Mouse (Mus musculus) CH12.LX (cell line): ENCODE measurements around the gene Pde4dip. TPM values are rescaled to one million over a fixed set of nuclear protein-coding genes. Genes with fewer than 3 reads are reported as not detected.

ENCODE experiments used
- DNase-seq: peaks from one replicate; pipeline ENCODE4 v3.0.0-alpha.2; 2013; ENCODE audit errors: extremely low read depth
- H3K27ac ChIP-seq: 2 replicates; pipeline ENCODE4 v1.5.1; 2012; ENCODE audit warnings: low read depth, mild to moderate bottlenecking, control low read depth, moderate library complexity; ENCODE audit not compliant: insufficient read depth
- H3K27me3 ChIP-seq: replicated peaks from 2 replicates; pipeline ENCODE3; 2012; ENCODE audit warnings: inconsistent platforms
- H3K36me3 ChIP-seq, 2 experiments: replicated peaks in 1 of 2; 2 replicates each; pipeline versions ENCODE3 to v1.6.1; 2012; ENCODE audit warnings: inconsistent platforms in 1 of 2, low read length in 1 of 2, mild to moderate bottlenecking in 1 of 2, mixed read lengths in 1 of 2, moderate library complexity in 1 of 2; ENCODE audit not compliant: control insufficient read depth in 1 of 2, insufficient read depth in 1 of 2
- H3K4me1 ChIP-seq, 2 experiments: 2 replicates each; pipeline ENCODE4 v1.6.1; 2012; ENCODE audit warnings: inconsistent platforms in 1 of 2, moderate library complexity in 1 of 2; ENCODE audit not compliant: insufficient read depth in 2 of 2, control insufficient read depth in 1 of 2
- H3K4me2 ChIP-seq: 2 replicates; pipeline ENCODE4 v1.6.1; 2012; ENCODE audit warnings: low read depth, mild to moderate bottlenecking, control low read depth; ENCODE audit not compliant: poor library complexity, insufficient read depth, severe bottlenecking
- H3K4me3 ChIP-seq, 3 experiments: fragments of 150-350 bp in 1 of 3; sonication (generic) in 1 of 3; replicated peaks in 1 of 3; 2 replicates each; pipeline versions ENCODE3 to v1.5.1; 2011 to 2012; ENCODE audit warnings: low read depth in 2 of 3, low read length in 2 of 3, mild to moderate bottlenecking in 2 of 3, moderate library complexity in 2 of 3, control low read depth in 1 of 3, improper control_type of control experiment in 1 of 3, inconsistent platforms in 1 of 3, mixed read lengths in 1 of 3; ENCODE audit not compliant: poor library complexity in 1 of 3
- H3K79me2 ChIP-seq: replicated peaks from 2 replicates; pipeline ENCODE4 v1.6.1; 2012; ENCODE audit warnings: mild to moderate bottlenecking, moderate library complexity; ENCODE audit not compliant: control insufficient read depth, poor library complexity, insufficient read depth, severe bottlenecking; ENCODE audit errors: extremely low read depth
- H3K9ac ChIP-seq: 2 replicates; pipeline ENCODE4 v1.6.1; 2012; ENCODE audit warnings: low read depth, mild to moderate bottlenecking, control low read depth, moderate library complexity; ENCODE audit not compliant: insufficient read depth
- H3K9me3 ChIP-seq: replicated peaks from 2 replicates; pipeline ENCODE3; 2012; ENCODE audit warnings: low read length, inconsistent platforms, mixed read lengths
- BHLHE40 ChIP-seq: IDR thresholded peaks from 2 replicates; pipeline ENCODE4 v1.6.1; 2011; ENCODE audit warnings: mild to moderate bottlenecking, low read depth, low read length, improper control_type of control experiment
- CHD1 ChIP-seq: IDR thresholded peaks from 2 replicates; pipeline ENCODE4 v1.6.1; 2012; ENCODE audit warnings: low read depth, low read length, improper control_type of control experiment, inconsistent platforms
- CTCF ChIP-seq, 2 experiments: IDR thresholded peaks in 1 of 2; conservative IDR thresholded peaks in 1 of 2; 2 replicates each; pipeline ENCODE4 v1.5.1; 2011 to 2012; ENCODE audit warnings: low read depth in 2 of 2, low read length in 2 of 2, improper control_type of control experiment in 1 of 2, inconsistent platforms in 1 of 2, mild to moderate bottlenecking in 1 of 2, moderate library complexity in 1 of 2
- ETS1 ChIP-seq: conservative IDR thresholded peaks from 2 replicates; pipeline ENCODE4 v1.6.1; 2012; ENCODE audit warnings: low read depth, mild to moderate bottlenecking, inconsistent platforms, low read length, improper control_type of control experiment, moderate library complexity
- GABPA ChIP-seq: IDR thresholded peaks from 2 replicates; pipeline ENCODE4 v1.6.1; 2012; ENCODE audit warnings: low read depth, low read length, improper control_type of control experiment, inconsistent platforms; ENCODE audit not compliant: insufficient replicate concordance
- MAFK ChIP-seq: IDR thresholded peaks from 2 replicates; pipeline ENCODE4 v1.6.1; 2011; ENCODE audit warnings: low read length, improper control_type of control experiment; ENCODE audit not compliant: insufficient replicate concordance
- MAX ChIP-seq: IDR thresholded peaks from 2 replicates; pipeline ENCODE4 v1.6.1; 2011; ENCODE audit warnings: low read length, improper control_type of control experiment
- MXI1 ChIP-seq: IDR thresholded peaks from 2 replicates; pipeline ENCODE4 v1.6.1; 2011; ENCODE audit warnings: mild to moderate bottlenecking, low read depth, low read length, improper control_type of control experiment
- NRF1 ChIP-seq: IDR thresholded peaks from 2 replicates; pipeline ENCODE4 v1.6.1; 2014; ENCODE audit warnings: low read depth, mild to moderate bottlenecking, inconsistent platforms, low read length, improper control_type of control experiment, moderate library complexity
- POLR2AphosphoS2 ChIP-seq: IDR thresholded peaks from 2 replicates; pipeline ENCODE4 v1.6.1; 2011; ENCODE audit warnings: low read depth, low read length, improper control_type of control experiment
- SIN3A ChIP-seq: IDR thresholded peaks from 2 replicates; pipeline ENCODE4 v1.6.1; 2012; ENCODE audit warnings: low read length, improper control_type of control experiment, inconsistent platforms
- TBP ChIP-seq: conservative IDR thresholded peaks from 2 replicates; pipeline ENCODE4 v1.6.1; 2011; ENCODE audit warnings: low read depth, low read length, improper control_type of control experiment
- TCF12 ChIP-seq: IDR thresholded peaks from 2 replicates; pipeline ENCODE4 v1.6.1; 2014; ENCODE audit warnings: low read depth, mild to moderate bottlenecking, inconsistent platforms, low read length, improper control_type of control experiment
- UBTF ChIP-seq: IDR thresholded peaks from 2 replicates; pipeline ENCODE4 v1.6.1; 2012; ENCODE audit warnings: low read depth, mild to moderate bottlenecking, inconsistent platforms, low read length, improper control_type of control experiment, moderate library complexity
- USF2 ChIP-seq: conservative IDR thresholded peaks from 2 replicates; pipeline ENCODE4 v1.6.1; 2011; ENCODE audit warnings: low read depth, low read length, improper control_type of control experiment
- ZKSCAN1 ChIP-seq: IDR thresholded peaks from 2 replicates; pipeline ENCODE4 v1.6.1; 2012; ENCODE audit warnings: low read depth, inconsistent platforms, low read length, improper control_type of control experiment, borderline replicate concordance
- ZNF384 ChIP-seq: IDR thresholded peaks from 2 replicates; pipeline ENCODE4 v1.6.1; 2012; ENCODE audit warnings: low read depth, low read length, improper control_type of control experiment, inconsistent platforms
- dilution Hi-C: fragments of 300-500 bp; cut with MboI; formaldehyde crosslinking; loops from 2 replicates; pipeline ENCODE4 v1.14.3; 2020; ENCODE audit warnings: low sequenced_read_pairs; ENCODE audit not compliant: extremely low pct_unique_long_range_greater_than_20kb, extremely low pct_ligation_motif_present
- in situ Hi-C: fragments of 300-500 bp; cut with MboI; formaldehyde crosslinking; loops from 3 replicates; pipeline ENCODE4 v1.14.3; 2019; ENCODE audit warnings: low sequenced_read_pairs, low pct_ligation_motif_present, low pct_unique_long_range_greater_than_20kb, mixed read lengths
- polyA plus RNA-seq: library from polyadenylated mRNA; unstranded; fragments of >175 nt; gene quantifications from 2 replicates; pipeline ENCODE4 v1.2.1, GENCODE M21; 2012; ENCODE audit warnings: low read depth; ENCODE audit not compliant: insufficient read length
- total RNA-seq, 2 experiments: library from RNA; depleted of rRNA; stranded (reverse); fragments of 300-350 nt in 1 of 2; fragments of >200 nt in 1 of 2; gene quantifications; 2 replicates each; pipeline ENCODE4 v1.2.3; 2012 to 2014

Gene Pde4dip
- total and polyA plus RNA-seq, 3 experiments: 12.4 to 21.7 (median 15.2) TPM

- peaks cover 19% of the 10 kb centered on the region for H3K27me3 ChIP-seq
- no peak overlapping the region for H3K27ac ChIP-seq
- TF ChIP-seq POLR2AphosphoS2 (no peak), MXI1 (peak; percentile 66), ETS1 (peak; percentile 19; the same call in 1 of the 2 replicates), BHLHE40 (peak; percentile 82), MAX (peak; percentile 54; the same call in 1 of the 2 replicates), SIN3A (peak; percentile 80), CHD1 (no peak), ZKSCAN1 (no peak), CTCF (conservative IDR thresholded peaks at IDR 0.05 in 1 of 2, IDR thresholded peaks at IDR 0.05 in 1 of 2; ENCODE audit: low read depth in 2 of 2, low read length in 2 of 2) (no peak), NRF1 (peak; percentile 35; the same call in 1 of the 2 replicates), USF2 (no peak)
- H3K4me1 ChIP-seq: peaks cover 2 to 14% of the 10 kb centered on the region in 2 experiments; a peak in 2 of 4 replicates
- dilution Hi-C loops: no loop called here
- peak overlapping the region; percentile 16 to 46 (median 23) for H3K4me3 ChIP-seq
- in situ Hi-C loops: no loop called here
- no peaks in the 10 kb centered on the region for H3K36me3 ChIP-seq
- peak; percentile 24 for DNase-seq
- no peaks in the 10 kb centered on the region for H3K9me3 ChIP-seq
- H3K4me2 ChIP-seq: peak overlapping the region; percentile 98
- no peak overlapping the region for H3K9ac ChIP-seq
- no peaks in the 10 kb centered on the region for H3K79me2 ChIP-seq
Measured at GRCm38 (mm10) chr3:97868024-97868689, 20.4 kb downstream of the Pde4dip start.

- Histone ChIP-seq H3K36me3 (no peaks in the 10 kb centered on the region), H3K27me3 (peaks cover 19% of the 10 kb centered on the region), H3K9me3 (no peaks in the 10 kb centered on the region), H3K9ac (no peak overlapping the region), H3K4me2 (peak overlapping the region; percentile 98), H3K79me2 (no peaks in the 10 kb centered on the region), H3K27ac (no peak overlapping the region), H3K4me3 (peak overlapping the region in 2 of 3 experiments; percentile 16 to 46), H3K4me1 (peaks cover 2 to 14% of the 10 kb centered on the region in 2 experiments; a peak in 2 of 4 replicates)
- in situ Hi-C loops (no loop called here), dilution Hi-C loops (no loop called here)
- no peak for TF ChIP-seq GABPA
- TF ChIP-seq UBTF: no peak
- TF ChIP-seq ZKSCAN1: no peak
- no peak for TF ChIP-seq ZNF384
- TF ChIP-seq ETS1: no peak
- no peak for TF ChIP-seq TCF12
- no peak for TF ChIP-seq TBP
- TF ChIP-seq MAX: no peak
- TF ChIP-seq MAFK: no peak
- no peak for DNase-seq
Measured at GRCm38 (mm10) chr3:97867221-97868023, 21.1 kb downstream of the Pde4dip start.
